ENCODE assay signal across 14 mouse cellular contexts in genomic region chr14:23096017-23096336, GRCm38 (mm10).
DNase-seq lines count a peak whose midpoint lies in the region; ATAC-seq and TF ChIP-seq lines count a peak whose summit lies in the region.
"Had no signal": no experiment of that assay in that cellular context is flagged by ENCODE, and none has a peak within 500 bp of the region (broad histone marks: within the 10 kb centered on the region; RNA-seq: fewer than 3 reads in every experiment).

No protein-coding gene starts in this region.

- H3K36me3 ChIP-seq in forebrain, embryonic 12.5 days (replicated peaks), result no peaks in the 10 kb centered on the region
- H3K36me3 ChIP-seq in forebrain, embryonic 16.5 days (ENCODE audit: control insufficient read depth, insufficient read depth), result no peaks in the 10 kb centered on the region
- no peaks in the 10 kb centered on the region for H3K36me3 ChIP-seq in hindbrain, postnatal 0 days (ENCODE audit: insufficient read depth, low read length)
- no peaks in the 10 kb centered on the region for H3K36me3 ChIP-seq in neural tube, embryonic 13.5 days
- no peaks in the 10 kb centered on the region for H3K36me3 ChIP-seq in heart, embryonic 11.5 days (ENCODE audit: control insufficient read depth, insufficient read depth, low read length)
- H3K36me3 ChIP-seq: heart, embryonic 15.5 days; limb, embryonic 15.5 days had no signal

- H3K9ac ChIP-seq in forebrain, embryonic 12.5 days, result no peak overlapping the region
- no peak overlapping the region for H3K9ac ChIP-seq in forebrain, embryonic 16.5 days (replicated peaks; ENCODE audit: low read depth, low read length)
- H3K9ac ChIP-seq in hindbrain, postnatal 0 days (replicated peaks; ENCODE audit: low read length), result no peak overlapping the region
- no peak overlapping the region for H3K9ac ChIP-seq in neural tube, embryonic 13.5 days
- no peak overlapping the region for H3K9ac ChIP-seq in heart, embryonic 11.5 days (ENCODE audit: low read depth, low read length)
- H3K9ac ChIP-seq: heart, embryonic 15.5 days; limb, embryonic 15.5 days; liver, postnatal 0 days had no signal

- 23% methylated on average over 3 of the region's 3 CpGs for WGBS in forebrain, embryonic 12.5 days
- 8% methylated on average over 3 of the region's 3 CpGs for WGBS in forebrain, embryonic 16.5 days
- WGBS in hindbrain, postnatal 0 days, result 35% methylated on average over 3 of the region's 3 CpGs
- WGBS in neural tube, embryonic 13.5 days, result 30% methylated on average over 3 of the region's 3 CpGs
- 68% methylated on average over 3 of the region's 3 CpGs for WGBS in heart, embryonic 11.5 days (ENCODE audit: insufficient replicate concordance)

- no peak overlapping the region for H3K4me3 ChIP-seq in forebrain, embryonic 12.5 days (replicated peaks)
- H3K4me3 ChIP-seq in forebrain, embryonic 16.5 days (replicated peaks; ENCODE audit: low read length), result no peak overlapping the region
- no peak overlapping the region for H3K4me3 ChIP-seq in hindbrain, postnatal 0 days (ENCODE audit: low read length)
- no peak overlapping the region for H3K4me3 ChIP-seq in neural tube, embryonic 13.5 days
- no peak overlapping the region for H3K4me3 ChIP-seq in heart, embryonic 11.5 days (ENCODE audit: low read depth, low read length)
- H3K4me3 ChIP-seq: erythroblast, embryonic 14.5 days; heart, embryonic 15.5 days; limb, embryonic 15.5 days had no signal

- H3K4me1 ChIP-seq in forebrain, embryonic 12.5 days, result peaks cover 29% of the 10 kb centered on the region
- H3K4me1 ChIP-seq in forebrain, embryonic 16.5 days (replicated peaks; ENCODE audit: control insufficient read depth, insufficient read depth, low read length), result peaks cover 22% of the 10 kb centered on the region
- H3K4me1 ChIP-seq in hindbrain, postnatal 0 days (ENCODE audit: insufficient read depth, low read length), result peaks cover 13% of the 10 kb centered on the region; the same call in 1 of the 2 replicates
- H3K4me1 ChIP-seq in neural tube, embryonic 13.5 days (replicated peaks), result peaks cover 23% of the 10 kb centered on the region
- H3K4me1 ChIP-seq in heart, embryonic 11.5 days (ENCODE audit: control insufficient read depth, insufficient read depth, low read length), result no peaks in the 10 kb centered on the region; the same call in 1 of the 2 replicates
- H3K4me1 ChIP-seq: heart, embryonic 15.5 days had no signal

- DNase-seq in hindbrain, postnatal 0 days (ENCODE audit: low spot score), result peak; percentile 9
- no peak for DNase-seq in heart, adult 18-20 months
- DNase-seq in urinary bladder, adult 18-20 months (ENCODE audit: low spot score in 2 of 2), result no peak
- DNase-seq: adrenal gland, postnatal 36 days; liver, postnatal 0 days; right cerebral cortex, postnatal 25 days had no signal

- H3K9me3 ChIP-seq in forebrain, embryonic 12.5 days, result no peaks in the 10 kb centered on the region
- H3K9me3 ChIP-seq in forebrain, embryonic 16.5 days (ENCODE audit: control insufficient read depth, low read length), result no peaks in the 10 kb centered on the region
- no peaks in the 10 kb centered on the region for H3K9me3 ChIP-seq in hindbrain, postnatal 0 days (ENCODE audit: low read length)
- no peaks in the 10 kb centered on the region for H3K9me3 ChIP-seq in neural tube, embryonic 13.5 days
- no peaks in the 10 kb centered on the region for H3K9me3 ChIP-seq in heart, embryonic 11.5 days (replicated peaks; ENCODE audit: control insufficient read depth, low read length)
- H3K9me3 ChIP-seq: heart, embryonic 15.5 days; limb, embryonic 15.5 days had no signal

- H3K4me2 ChIP-seq in forebrain, embryonic 12.5 days, result 0 out of 2 replicates have a peak overlapping the region, but pooled peaks have one; percentile 0
- no peak overlapping the region; the same call in 1 of the 2 replicates for H3K4me2 ChIP-seq in forebrain, embryonic 16.5 days (ENCODE audit: low read length)
- H3K4me2 ChIP-seq in hindbrain, postnatal 0 days (ENCODE audit: low read depth, low read length), result no peak overlapping the region
- H3K4me2 ChIP-seq in neural tube, embryonic 13.5 days, result no peak overlapping the region
- no peak overlapping the region for H3K4me2 ChIP-seq in heart, embryonic 11.5 days
- H3K4me2 ChIP-seq: heart, embryonic 15.5 days; limb, embryonic 15.5 days had no signal

- 0 out of 2 replicates have a peak, but pooled peaks cover 2% of the 10 kb centered on the region for H3K27me3 ChIP-seq in forebrain, embryonic 12.5 days
- H3K27me3 ChIP-seq in forebrain, embryonic 16.5 days (replicated peaks; ENCODE audit: control insufficient read depth, insufficient read depth, low read length), result no peaks in the 10 kb centered on the region
- H3K27me3 ChIP-seq in hindbrain, postnatal 0 days (ENCODE audit: insufficient read depth, low read length), result no peaks in the 10 kb centered on the region
- H3K27me3 ChIP-seq in neural tube, embryonic 13.5 days, result no peaks in the 10 kb centered on the region
- no peaks in the 10 kb centered on the region for H3K27me3 ChIP-seq in heart, embryonic 11.5 days (ENCODE audit: control insufficient read depth, insufficient read depth, low read length)
- H3K27me3 ChIP-seq: heart, embryonic 15.5 days; limb, embryonic 15.5 days had no signal

- TF ChIP-seq CTCF in hindbrain, postnatal 0 days (IDR thresholded peaks at IDR 0.05; ENCODE audit: low read depth), result no peak

- peak overlapping the region; percentile 72 for H3K27ac ChIP-seq in forebrain, embryonic 12.5 days
- peak overlapping the region; percentile 73 for H3K27ac ChIP-seq in forebrain, embryonic 16.5 days (ENCODE audit: low read length)
- peak overlapping the region; percentile 49 for H3K27ac ChIP-seq in hindbrain, postnatal 0 days
- H3K27ac ChIP-seq in neural tube, embryonic 13.5 days (replicated peaks), result 0 out of 2 replicates have a peak overlapping the region, but pooled peaks have one; percentile 4
- no peak overlapping the region for H3K27ac ChIP-seq in heart, embryonic 11.5 days (ENCODE audit: low read depth, low read length)
- H3K27ac ChIP-seq: heart, embryonic 15.5 days; kidney, postnatal 0 days; limb, embryonic 15.5 days had no signal

- ATAC-seq in forebrain, embryonic 12.5 days (ENCODE audit: low FRiP score), result peak; percentile 69
- ATAC-seq in forebrain, embryonic 16.5 days, result peak; percentile 38; the same call in 1 of the 2 replicates
- ATAC-seq in hindbrain, postnatal 0 days, result no peak
- ATAC-seq in neural tube, embryonic 13.5 days (ENCODE audit: low read depth), result no peak
- no peak for ATAC-seq in heart, embryonic 11.5 days (replicated peaks; ENCODE audit: insufficient number of reproducible peaks, low FRiP score, low TSS enrichment)
- ATAC-seq: liver, postnatal 0 days had no signal

Comparison
In these comparisons a context has a peak if more than half of its experiments do, and no peak if none do; other contexts are left out.
1. ATAC-seq: peak in forebrain, embryonic 12.5 days (single experiment) and forebrain, embryonic 16.5 days (single experiment); none in hindbrain, postnatal 0 days (single experiment), neural tube, embryonic 13.5 days (single experiment) and heart, embryonic 11.5 days (single experiment).